Mouse (Mus musculus) liver, adult 10 weeks (tissue): ENCODE measurements around the gene Lactb. TPM values are rescaled to one million over a fixed set of nuclear protein-coding genes. Genes with fewer than 3 reads are reported as not detected.

ENCODE experiments used
- polyA plus RNA-seq: library from polyadenylated mRNA; stranded (reverse); fragments of 350-450 nt; fragmentation: Illumina TruSeq; extraction: RNeasy Lipid Tissue Mini Kit (QIAGEN cat#74804); gene quantifications from one replicate; pipeline ENCODE4 v1.2.3, GENCODE M21; 2014; ENCODE audit warnings: low read depth, low replicate concordance

Gene Lactb
- polyA plus RNA-seq, result 70.0 TPM

GRCm38 (mm10) chr9:66975239-66975645 is at the start of gene Lactb:
Gene Lactb, minus strand, starts transcription at chr9:66975484.

GRCm38 (mm10) chr9:66945647-66946641 is 29.3 kb downstream of the Lactb start, which contains the start of gene Rps27l:
Gene Rps27l, plus strand, starts transcription at chr9:66946086.

GRCm38 (mm10) chr9:66919382-66919971 is 55.8 kb downstream of the Lactb start, which contains the start of gene Rab8b:
Gene Rab8b, minus strand, starts transcription at chr9:66919687.

Other genes with a start within 250 kb of the Lactb start
- gene Aph1b, start 180.0 kb downstream of the Lactb start, polyA plus RNA-seq, result 2.4 TPM
- gene Gm10647, start 178.4 kb downstream of the Lactb start, polyA plus RNA-seq, result 0.19 TPM
- gene Aph1c, start 140.8 kb downstream of the Lactb start, polyA plus RNA-seq, result 1.5 TPM
- gene Rab8b, start 55.8 kb downstream of the Lactb start, polyA plus RNA-seq, result 5.4 TPM
- 613 TPM for gene Rps27l, start 29.4 kb downstream of the Lactb start, polyA plus RNA-seq
- 44.3 TPM for gene Tpm1, start 73.9 kb upstream of the Lactb start, polyA plus RNA-seq